Comparison of ENCODE assay signal across 11 mouse cellular contexts in the genomic region with DNA sequence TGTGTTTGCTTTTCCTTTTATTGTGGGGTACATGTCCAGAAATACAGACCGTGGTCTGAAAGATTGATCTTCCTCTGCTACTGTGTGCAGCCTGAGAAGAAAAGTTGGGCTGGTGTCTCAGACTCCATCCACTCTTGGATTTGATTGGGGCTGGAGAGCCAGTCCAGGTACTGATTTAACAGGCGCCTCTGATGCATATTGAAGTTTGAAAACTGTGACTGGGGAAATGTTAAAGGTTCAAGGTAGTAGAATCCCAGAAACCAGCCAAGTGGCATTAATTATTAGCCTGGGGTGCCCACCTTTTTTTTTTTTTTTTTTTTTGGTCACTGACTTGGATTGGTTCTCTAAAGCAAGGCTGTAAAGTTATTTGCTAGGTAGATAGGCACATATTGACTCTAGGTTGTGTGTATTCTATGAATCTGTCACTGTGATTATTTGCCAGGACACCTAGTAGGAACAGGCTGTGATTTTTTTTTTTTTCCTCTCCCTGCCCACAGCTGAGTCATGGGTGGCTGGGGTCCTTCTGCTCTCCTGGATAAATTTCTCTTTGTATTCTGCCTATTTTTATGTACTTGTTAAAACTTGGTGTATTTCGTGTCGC. TPM values are rescaled to one million over a fixed set of nuclear protein-coding genes. Genes with fewer than 3 reads are reported as not detected.
DNase-seq lines count a peak whose midpoint lies in the region; ATAC-seq and TF ChIP-seq lines count a peak whose summit lies in the region.
"Had no signal": no experiment of that assay in that cellular context is flagged by ENCODE, and none has a peak within 500 bp of the region (broad histone marks: within the 10 kb centered on the region; RNA-seq: fewer than 3 reads in every experiment).

No protein-coding gene starts in this region.

- no peaks in the 10 kb centered on the region for H3K36me3 ChIP-seq in lung, embryonic 14.5 days (ENCODE audit: insufficient read depth)
- no peaks in the 10 kb centered on the region for H3K36me3 ChIP-seq in kidney, embryonic 16.5 days (ENCODE audit: insufficient read depth, low read length)
- H3K36me3 ChIP-seq in limb, embryonic 15.5 days, result peaks cover 2% of the 10 kb centered on the region; the same call in 1 of the 2 replicates
- H3K36me3 ChIP-seq: heart, embryonic 10.5 days had no signal

- DNase-seq in lung, embryonic 14.5 days, result no peak
- no peak for DNase-seq in lung, adult 18-20 months
- DNase-seq in yolk sac, embryonic 10.5 days (ENCODE audit: low spot score), result peak; percentile 39
- DNase-seq in embryo, embryonic 10 days (ENCODE audit: low spot score), result no peak
- DNase-seq in adrenal gland, postnatal 14 days, result no peak
- DNase-seq: adrenal gland, postnatal 25 days; thymus, postnatal 4 days had no signal

- peak overlapping the region; percentile 51; the same call in 1 of the 2 replicates for H3K27ac ChIP-seq in lung, embryonic 14.5 days (ENCODE audit: low read depth)
- H3K27ac ChIP-seq in kidney, embryonic 16.5 days (ENCODE audit: low read length), result peak overlapping the region; percentile 90
- H3K27ac ChIP-seq in limb, embryonic 15.5 days, result peak overlapping the region; percentile 27; the same call in 1 of the 2 replicates

- TF ChIP-seq CTCF in lung, embryonic 14.5 days (IDR thresholded peaks at IDR 0.05; ENCODE audit: low read depth), result no peak

- H3K9ac ChIP-seq in lung, embryonic 14.5 days, result no peak overlapping the region
- H3K9ac ChIP-seq in kidney, embryonic 16.5 days (replicated peaks; ENCODE audit: low read length), result 0 out of 2 replicates have a peak overlapping the region, but pooled peaks have one; percentile 5
- H3K9ac ChIP-seq in limb, embryonic 15.5 days, result no peak overlapping the region

- H3K4me1 ChIP-seq in lung, embryonic 14.5 days (ENCODE audit: insufficient read depth), result peaks cover 35% of the 10 kb centered on the region
- H3K4me1 ChIP-seq in kidney, embryonic 16.5 days (ENCODE audit: insufficient read depth, low read length), result peaks cover 80% of the 10 kb centered on the region
- H3K4me1 ChIP-seq in limb, embryonic 15.5 days, result peaks cover 59% of the 10 kb centered on the region

- 63% methylated on average over 4 of the region's 4 CpGs for WGBS in lung, embryonic 14.5 days
- WGBS in kidney, embryonic 16.5 days, result 73% methylated on average over 4 of the region's 4 CpGs
- 74% methylated on average over 4 of the region's 4 CpGs for WGBS in limb, embryonic 15.5 days

- ATAC-seq in lung, embryonic 14.5 days (ENCODE audit: insufficient read depth), result no peak
- ATAC-seq in kidney, embryonic 16.5 days (ENCODE audit: low FRiP score, low TSS enrichment), result no peak; the same call in 1 of the 2 replicates
- ATAC-seq in limb, embryonic 15.5 days (ENCODE audit: insufficient number of reproducible peaks, low FRiP score, low TSS enrichment, low read depth), result no peak

- no peak overlapping the region for H3K4me3 ChIP-seq in lung, embryonic 14.5 days (ENCODE audit: low read depth, low read length)
- H3K4me3 ChIP-seq in kidney, embryonic 16.5 days (ENCODE audit: low read length), result no peak overlapping the region
- no peak overlapping the region for H3K4me3 ChIP-seq in limb, embryonic 15.5 days
- H3K4me3 ChIP-seq: erythroblast, embryonic 14.5 days; heart, embryonic 10.5 days had no signal

- H3K9me3 ChIP-seq in lung, embryonic 14.5 days (ENCODE audit: low read depth, low read length), result no peaks in the 10 kb centered on the region
- H3K9me3 ChIP-seq in kidney, embryonic 16.5 days (ENCODE audit: low read length), result no peaks in the 10 kb centered on the region
- H3K9me3 ChIP-seq in limb, embryonic 15.5 days, result no peaks in the 10 kb centered on the region
- H3K9me3 ChIP-seq: heart, embryonic 10.5 days had no signal

- H3K4me2 ChIP-seq in lung, embryonic 14.5 days, result no peak overlapping the region
- H3K4me2 ChIP-seq in kidney, embryonic 16.5 days (replicated peaks; ENCODE audit: low read depth, low read length), result no peak overlapping the region
- no peak overlapping the region for H3K4me2 ChIP-seq in limb, embryonic 15.5 days

- H3K27me3 ChIP-seq in lung, embryonic 14.5 days (ENCODE audit: insufficient read depth, low read length), result no peaks in the 10 kb centered on the region
- H3K27me3 ChIP-seq in kidney, embryonic 16.5 days (ENCODE audit: insufficient read depth, low read length), result no peaks in the 10 kb centered on the region
- no peaks in the 10 kb centered on the region for H3K27me3 ChIP-seq in limb, embryonic 15.5 days

RNA-seq across cellular contexts. Expression of a gene that starts 31.5 kb away (rescaled TPM):
- polyA plus RNA-seq in lung, embryonic 14.5 days (2014; fragmentation: Nextera tagmentation; extraction: Ambion mirVana), result 43.8 and 45.1 TPM in 2 replicates
- 31.1 and 33.8 TPM in 2 replicates for polyA plus RNA-seq in kidney, embryonic 16.5 days (2015; fragmentation: Nextera tagmentation; extraction: Ambion mirVana)
- polyA plus RNA-seq in limb, embryonic 15.5 days (2015; fragmentation: Nextera tagmentation; extraction: Ambion mirVana), result 35.8 and 40.8 TPM in 2 replicates
- 46.7 and 47.6 TPM in 2 replicates for total RNA-seq in adrenal gland, postnatal 14 days (2021)

Comparison
In these comparisons a context has a peak if more than half of its experiments do, and no peak if none do; other contexts are left out.
1. H3K27ac ChIP-seq: peak in every context shown above with its lines; median percentile 90 in kidney, embryonic 16.5 days; 51 in lung, embryonic 14.5 days; 27 in limb, embryonic 15.5 days.